Mouse (Mus musculus): ENCODE results near the gene Srgap3. TPM values are rescaled to one million over a fixed set of nuclear protein-coding genes. Genes with fewer than 3 reads are reported as not detected.
"Not testable (repeated sequence)": the region's sequence is repeated elsewhere in the genome, so short reads cannot be mapped to it uniquely, and the experiment has no call there.

The Srgap3 gene
- total RNA-seq, 2 experiments from 2014 or later = 232 to 236 TPM

- DNase-seq (ENCODE audit: extremely low spot score in 1 of 2, low spot score in 2 of 2) = no peak
- Histone ChIP-seq H3K27ac (peak overlapping the region; percentile 53; the same call in 1 of the 2 replicates), H3K4me3 (no peak overlapping the region)
- intact Hi-C loops (cut with DNase I) = no loop called here
- TF ChIP-seq CTCF (IDR thresholded peaks at IDR 0.05) = no peak
Measured at GRCm38 (mm10) chr6:112720409-112721080, 226.5 kb downstream of the Srgap3 start.

GRCm38 (mm10) chr6:112719983-112720382 is 227.1 kb downstream of the Srgap3 start:
- Histone ChIP-seq H3K27ac (peak overlapping the region; percentile 53; the same call in 1 of the 2 replicates), H3K4me3 (no peak overlapping the region)
- TF ChIP-seq CTCF (IDR thresholded peaks at IDR 0.05) = no peak
- DNase-seq (ENCODE audit: extremely low spot score in 1 of 2, low spot score in 2 of 2) = no peak
- intact Hi-C loops (cut with DNase I) = loop anchor here (5.0 kb wide), 1 partner anchor 57 kb away; no protein-coding TSS in a partner anchor

GRCm38 (mm10) chr6:112717168-112717567 is 229.9 kb downstream of the Srgap3 start:
- peak; percentile 76 for TF ChIP-seq CTCF (IDR thresholded peaks at IDR 0.05)
- DNase-seq (ENCODE audit: extremely low spot score in 1 of 2, low spot score in 2 of 2) = no peak
- Histone ChIP-seq H3K27ac (no peak overlapping the region), H3K4me3 (no peak overlapping the region)
- intact Hi-C loops (cut with DNase I) = loop anchor here (1.0 to 5.0 kb wide), 2 partner anchors 60 to 284 kb away; no protein-coding TSS in a partner anchor

- intact Hi-C loops (cut with DNase I) = no loop called here
- no peak for DNase-seq (ENCODE audit: extremely low spot score in 1 of 2, low spot score in 2 of 2)
- Histone ChIP-seq H3K27ac (no peak overlapping the region), H3K4me3 (no peak overlapping the region)
- no peak for TF ChIP-seq CTCF (IDR thresholded peaks at IDR 0.05)
Measured at GRCm38 (mm10) chr6:112713951-112714350, 233.1 kb downstream of the Srgap3 start.

- not testable (repeated sequence) for H3K27ac ChIP-seq; DNase-seq (ENCODE audit: extremely low spot score in 1 of 2, low spot score in 2 of 2); H3K4me3 ChIP-seq
- intact Hi-C loops (cut with DNase I) = loop anchor here (5.0 kb wide), 1 partner anchor 600 kb away; no protein-coding TSS in a partner anchor
Measured at GRCm38 (mm10) chr6:112702296-112702695, 244.8 kb downstream of the Srgap3 start.

- Histone ChIP-seq H3K4me3 (no peak overlapping the region), H3K27ac (no peak overlapping the region)
- DNase-seq (ENCODE audit: extremely low spot score in 1 of 2, low spot score in 2 of 2) = peak; percentile 45 to 63
- intact Hi-C loops (cut with DNase I) = loop anchor here (1.0 to 5.0 kb wide), 2 partner anchors 301 to 602 kb away; no protein-coding TSS in a partner anchor
- no peak; the same call in none of the 2 replicates for TF ChIP-seq CTCF (IDR thresholded peaks at IDR 0.05)
Measured at GRCm38 (mm10) chr6:112700392-112700791, 246.7 kb downstream of the Srgap3 start.

GRCm38 (mm10) chr6:112699115-112699514 is 248.0 kb downstream of the Srgap3 start:
- intact Hi-C loops (cut with DNase I) = no loop called here
- H3K4me3 ChIP-seq = no peak overlapping the region
- no peak for TF ChIP-seq CTCF (IDR thresholded peaks at IDR 0.05)
- no peak overlapping the region for H3K27ac ChIP-seq
- DNase-seq (ENCODE audit: extremely low spot score in 1 of 2, low spot score in 2 of 2) = no peak

- Histone ChIP-seq H3K27ac (peak within 1 kb of the TSS; percentile 16; the same call in 1 of the 2 replicates), H3K4me3 (peak within 1 kb of the TSS; percentile 62)
- intact Hi-C loops (cut with DNase I) = no loop called here
- no peak for TF ChIP-seq CTCF (IDR thresholded peaks at IDR 0.05)
- DNase-seq (ENCODE audit: extremely low spot score in 1 of 2, low spot score in 2 of 2) = peak; percentile 85 to 86
Measured at GRCm38 (mm10) chr6:112696056-112696950, 250.8 kb downstream of the Srgap3 start, which contains the start of gene Rad18. Gene Rad18, minus strand, starts transcription at chr6:112696686.

- Histone ChIP-seq H3K27ac (no peak overlapping the region), H3K4me3 (no peak overlapping the region)
- intact Hi-C loops (cut with DNase I) = no loop called here
- DNase-seq (ENCODE audit: extremely low spot score in 1 of 2, low spot score in 2 of 2) = no peak
- TF ChIP-seq CTCF (IDR thresholded peaks at IDR 0.05) = no peak
Measured at GRCm38 (mm10) chr6:112694492-112694891, 252.6 kb downstream of the Srgap3 start.

- no peak for DNase-seq (ENCODE audit: extremely low spot score in 1 of 2, low spot score in 2 of 2)
- Histone ChIP-seq H3K4me3 (no peak overlapping the region), H3K27ac (no peak overlapping the region)
- intact Hi-C loops (cut with DNase I) = no loop called here
- no peak for TF ChIP-seq CTCF (IDR thresholded peaks at IDR 0.05)
Measured at GRCm38 (mm10) chr6:112691523-112691922, 255.5 kb downstream of the Srgap3 start.

- TF ChIP-seq CTCF (IDR thresholded peaks at IDR 0.05) = no peak
- intact Hi-C loops (cut with DNase I) = loop anchor here (5.0 kb wide), 1 partner anchor 196 kb away; no protein-coding TSS in a partner anchor
- no peak for DNase-seq (ENCODE audit: extremely low spot score in 1 of 2, low spot score in 2 of 2)
- no peak overlapping the region for H3K27ac ChIP-seq
- H3K4me3 ChIP-seq = no peak overlapping the region
Measured at GRCm38 (mm10) chr6:112688033-112688432, 259.0 kb downstream of the Srgap3 start.

- TF ChIP-seq CTCF (IDR thresholded peaks at IDR 0.05) = no peak
- H3K27ac ChIP-seq = no peak overlapping the region
- DNase-seq (ENCODE audit: extremely low spot score in 1 of 2, low spot score in 2 of 2) = no peak
- intact Hi-C loops (cut with DNase I) = loop anchor here (5.0 kb wide), 1 partner anchor 194 kb away; no protein-coding TSS in a partner anchor
- no peak overlapping the region for H3K4me3 ChIP-seq
Measured at GRCm38 (mm10) chr6:112686485-112686884, 260.6 kb downstream of the Srgap3 start.

All from left cerebral cortex, adult 2 months (tissue).